Mouse (Mus musculus): ENCODE results near the gene Terf2ip. TPM values are rescaled to one million over a fixed set of nuclear protein-coding genes. Genes with fewer than 3 reads are reported as not detected.

The Terf2ip gene
- total RNA-seq, 1 experiment: 9.7 TPM

GRCm38 (mm10) chr8:112048293-112048692, 37.1 kb downstream of the Terf2ip start:
- no peak overlapping the region for H3K4me3 ChIP-seq (ENCODE audit: insufficient read depth in 1 of 2, low read depth in 1 of 2, low read length in 2 of 2, poor library complexity in 1 of 2, severe bottlenecking in 1 of 2)
- in situ Hi-C loops (cut with MboI; ENCODE audit: low sequenced_read_pairs in 2 of 2, unreplicated experiment in 2 of 2): no loop called here

GRCm38 (mm10) chr8:112049984-112050383, 38.8 kb downstream of the Terf2ip start:
- Histone ChIP-seq H3K4me3 (ENCODE audit: insufficient read depth in 1 of 2, low read depth in 1 of 2, low read length in 2 of 2, poor library complexity in 1 of 2, severe bottlenecking in 1 of 2) (no peak overlapping the region), H3K36me3 (ENCODE audit: control insufficient read depth, insufficient read depth, low read length, poor library complexity, severe bottlenecking) (no peaks in the 10 kb centered on the region), H3K9ac (ENCODE audit: insufficient read depth, low read depth, low read length, poor library complexity, severe bottlenecking) (no peak overlapping the region), H3K9me3 (ENCODE audit: control insufficient read depth, insufficient read depth, low read depth, low read length) (no peaks in the 10 kb centered on the region), H3K4me1 (ENCODE audit: control insufficient read depth in 2 of 2, insufficient read depth in 2 of 2, low read length in 2 of 2, poor library complexity in 1 of 2) (no peaks in the 10 kb centered on the region), H3K27ac (ENCODE audit: insufficient read depth, low read depth, low read length, poor library complexity, severe bottlenecking) (no peak overlapping the region)
- no peak for DNase-seq (ENCODE audit: low read depth, low spot score)
- in situ Hi-C loops (cut with MboI; ENCODE audit: low sequenced_read_pairs in 2 of 2, unreplicated experiment in 2 of 2): loop anchor here in 1 of 2 experiments (25.0 kb wide), 1 partner anchor 262 kb away; no protein-coding TSS in a partner anchor
- TF ChIP-seq HCFC1 (IDR thresholded peaks at IDR 0.05; ENCODE audit: borderline replicate concordance, insufficient read depth, low read length) (no peak), CHD2 (IDR thresholded peaks at IDR 0.05; ENCODE audit: low read depth, low read length) (no peak), ZC3H11A (IDR thresholded peaks at IDR 0.05; ENCODE audit: borderline replicate concordance, low read depth, low read length) (no peak), MAFK (IDR thresholded peaks at IDR 0.05; ENCODE audit: insufficient read depth, low read depth, low read length) (no peak), ZNF384 (IDR thresholded peaks at IDR 0.05; ENCODE audit: low read depth, low read length) (no peak)

More at GRCm38 (mm10) chr8:112048293-112048692, 37.1 kb downstream of the Terf2ip start:
- no peak overlapping the region for H3K9ac ChIP-seq (ENCODE audit: insufficient read depth, low read depth, low read length, poor library complexity, severe bottlenecking)
- no peaks in the 10 kb centered on the region for H3K4me1 ChIP-seq (ENCODE audit: control insufficient read depth in 2 of 2, insufficient read depth in 2 of 2, low read length in 2 of 2, poor library complexity in 1 of 2)
- no peaks in the 10 kb centered on the region for H3K36me3 ChIP-seq (ENCODE audit: control insufficient read depth, insufficient read depth, low read length, poor library complexity, severe bottlenecking)
- no peak overlapping the region for H3K27ac ChIP-seq (ENCODE audit: insufficient read depth, low read depth, low read length, poor library complexity, severe bottlenecking)
- no peaks in the 10 kb centered on the region for H3K9me3 ChIP-seq (ENCODE audit: control insufficient read depth, insufficient read depth, low read depth, low read length)
- no peak for TF ChIP-seq HCFC1 (IDR thresholded peaks at IDR 0.05; ENCODE audit: borderline replicate concordance, insufficient read depth, low read length)
- TF ChIP-seq ZC3H11A (IDR thresholded peaks at IDR 0.05; ENCODE audit: borderline replicate concordance, low read depth, low read length): no peak
- TF ChIP-seq ZNF384 (IDR thresholded peaks at IDR 0.05; ENCODE audit: low read depth, low read length): no peak
- no peak for TF ChIP-seq MAFK (IDR thresholded peaks at IDR 0.05; ENCODE audit: insufficient read depth, low read depth, low read length)
- TF ChIP-seq CHD2 (IDR thresholded peaks at IDR 0.05; ENCODE audit: low read depth, low read length): no peak
- DNase-seq (ENCODE audit: low read depth, low spot score): no peak

GRCm38 (mm10) chr8:112051537-112051936, 40.3 kb downstream of the Terf2ip start:
- no peak for TF ChIP-seq CHD2 (IDR thresholded peaks at IDR 0.05; ENCODE audit: low read depth, low read length)
- TF ChIP-seq HCFC1 (IDR thresholded peaks at IDR 0.05; ENCODE audit: borderline replicate concordance, insufficient read depth, low read length): 0 out of 2 replicates have a peak, but pooled peaks have one; percentile 29
- no peaks in the 10 kb centered on the region for H3K4me1 ChIP-seq (ENCODE audit: control insufficient read depth in 2 of 2, insufficient read depth in 2 of 2, low read length in 2 of 2, poor library complexity in 1 of 2)
- DNase-seq (ENCODE audit: low read depth, low spot score): no peak
- no peak overlapping the region for H3K9ac ChIP-seq (ENCODE audit: insufficient read depth, low read depth, low read length, poor library complexity, severe bottlenecking)
- no peak overlapping the region for H3K4me3 ChIP-seq (ENCODE audit: insufficient read depth in 1 of 2, low read depth in 1 of 2, low read length in 2 of 2, poor library complexity in 1 of 2, severe bottlenecking in 1 of 2)
- H3K36me3 ChIP-seq (ENCODE audit: control insufficient read depth, insufficient read depth, low read length, poor library complexity, severe bottlenecking): no peaks in the 10 kb centered on the region
- H3K27ac ChIP-seq (ENCODE audit: insufficient read depth, low read depth, low read length, poor library complexity, severe bottlenecking): no peak overlapping the region
- H3K9me3 ChIP-seq (ENCODE audit: control insufficient read depth, insufficient read depth, low read depth, low read length): no peaks in the 10 kb centered on the region
- in situ Hi-C loops (cut with MboI; ENCODE audit: low sequenced_read_pairs in 2 of 2, unreplicated experiment in 2 of 2): loop anchor here in 1 of 2 experiments (25.0 kb wide), 1 partner anchor 261 kb away; no protein-coding TSS in a partner anchor

GRCm38 (mm10) chr8:112054456-112054855, 43.3 kb downstream of the Terf2ip start:
- in situ Hi-C loops (cut with MboI; ENCODE audit: low sequenced_read_pairs in 2 of 2, unreplicated experiment in 2 of 2): loop anchor here in 1 of 2 experiments (25.0 kb wide), 1 partner anchor 258 kb away; no protein-coding TSS in a partner anchor
- H3K9me3 ChIP-seq (ENCODE audit: control insufficient read depth, insufficient read depth, low read depth, low read length): no peaks in the 10 kb centered on the region
- no peak for DNase-seq (ENCODE audit: low read depth, low spot score)
- no peaks in the 10 kb centered on the region for H3K36me3 ChIP-seq (ENCODE audit: control insufficient read depth, insufficient read depth, low read length, poor library complexity, severe bottlenecking)
- no peaks in the 10 kb centered on the region for H3K4me1 ChIP-seq (ENCODE audit: control insufficient read depth in 2 of 2, insufficient read depth in 2 of 2, low read length in 2 of 2, poor library complexity in 1 of 2)
- no peak overlapping the region for H3K4me3 ChIP-seq (ENCODE audit: insufficient read depth in 1 of 2, low read depth in 1 of 2, low read length in 2 of 2, poor library complexity in 1 of 2, severe bottlenecking in 1 of 2)
- TF ChIP-seq ZNF384 (IDR thresholded peaks at IDR 0.05; ENCODE audit: low read depth, low read length) (no peak), MAFK (IDR thresholded peaks at IDR 0.05; ENCODE audit: insufficient read depth, low read depth, low read length) (no peak), HCFC1 (IDR thresholded peaks at IDR 0.05; ENCODE audit: borderline replicate concordance, insufficient read depth, low read length) (no peak), ZC3H11A (IDR thresholded peaks at IDR 0.05; ENCODE audit: borderline replicate concordance, low read depth, low read length) (no peak), CHD2 (IDR thresholded peaks at IDR 0.05; ENCODE audit: low read depth, low read length) (no peak)
- no peak overlapping the region for H3K27ac ChIP-seq (ENCODE audit: insufficient read depth, low read depth, low read length, poor library complexity, severe bottlenecking)
- no peak overlapping the region for H3K9ac ChIP-seq (ENCODE audit: insufficient read depth, low read depth, low read length, poor library complexity, severe bottlenecking)

- peaks cover 0 to 2% of the 10 kb centered on the region in 2 experiments; a peak in 1 of 4 replicates for H3K4me1 ChIP-seq (ENCODE audit: control insufficient read depth in 2 of 2, insufficient read depth in 2 of 2, low read length in 2 of 2, poor library complexity in 1 of 2)
- TF ChIP-seq ZNF384 (IDR thresholded peaks at IDR 0.05; ENCODE audit: low read depth, low read length) (no peak), ZC3H11A (IDR thresholded peaks at IDR 0.05; ENCODE audit: borderline replicate concordance, low read depth, low read length) (peak; percentile 90)
- in situ Hi-C loops (cut with MboI; ENCODE audit: low sequenced_read_pairs in 2 of 2, unreplicated experiment in 2 of 2): loop anchor here in 1 of 2 experiments (25.0 kb wide), 1 partner anchor 251 kb away; no protein-coding TSS in a partner anchor
- no peaks in the 10 kb centered on the region for H3K9me3 ChIP-seq (ENCODE audit: control insufficient read depth, insufficient read depth, low read depth, low read length)
- H3K36me3 ChIP-seq (ENCODE audit: control insufficient read depth, insufficient read depth, low read length, poor library complexity, severe bottlenecking): no peaks in the 10 kb centered on the region
- no peak overlapping the region for H3K9ac ChIP-seq (ENCODE audit: insufficient read depth, low read depth, low read length, poor library complexity, severe bottlenecking)
- peak; percentile 52 for DNase-seq (ENCODE audit: low read depth, low spot score)
- no peak overlapping the region for H3K4me3 ChIP-seq (ENCODE audit: insufficient read depth in 1 of 2, low read depth in 1 of 2, low read length in 2 of 2, poor library complexity in 1 of 2, severe bottlenecking in 1 of 2)
- H3K27ac ChIP-seq (ENCODE audit: insufficient read depth, low read depth, low read length, poor library complexity, severe bottlenecking): no peak overlapping the region
These were observed 50.2 kb downstream of the Terf2ip start for GRCm38 (mm10) chr8:112061372-112061771.

Other genes starting within 250 kb of the Terf2ip start
- 113 and 190 TPM in 2 replicates for gene Cfdp1, start 157.1 kb upstream of the Terf2ip start, total RNA-seq (2012; rRNA removed)
- gene Tmem170, start 134.6 kb upstream of the Terf2ip start, total RNA-seq (2012; rRNA removed): 12.1 and 14.3 TPM in 2 replicates
- 4.0 and 4.4 TPM in 2 replicates for gene Chst5, start 101.0 kb upstream of the Terf2ip start, total RNA-seq (2012; rRNA removed)
- gene Tmem231, start 77.5 kb upstream of the Terf2ip start, total RNA-seq (2012; rRNA removed): 30.3 and 38.5 TPM in 2 replicates
- gene Gabarapl2, start 70.7 kb upstream of the Terf2ip start, total RNA-seq (2012; rRNA removed): 112 and 255 TPM in 2 replicates
- gene Adat1, start 19.1 kb upstream of the Terf2ip start, total RNA-seq (2012; rRNA removed): 11.0 and 14.6 TPM in 2 replicates
- gene Kars, start 75 bp upstream of the Terf2ip start, total RNA-seq (2012; rRNA removed): 218 and 267 TPM in 2 replicates
- not detected in 2 replicates for gene Gm6793, start 3.6 kb downstream of the Terf2ip start, total RNA-seq (2012; rRNA removed)

All from ES-E14 (cell line).